Mouse (Mus musculus) kidney, embryonic 14.5 days (tissue): ENCODE results near the gene Naglu. TPM values are rescaled to one million over a fixed set of nuclear protein-coding genes. Genes with fewer than 3 reads are reported as not detected.
"Not testable (repeated sequence)": the region's sequence is repeated elsewhere in the genome, so short reads cannot be mapped to it uniquely, and the experiment has no call there.

ENCODE experiments used
- ATAC-seq: fragments of 200-750 bp; cut with Nextera tagmentation; 2 replicates; pipeline ENCODE4 v1.8.0; 2017; ENCODE audit warnings: moderate number of reproducible peaks, mild to moderate bottlenecking, moderate TSS enrichment, moderate library complexity; ENCODE audit not compliant: low FRiP score, low TSS enrichment
- H3K27ac ChIP-seq: fragments of 300-500 bp; sonication (generic); 2 replicates; pipeline ENCODE4 v1.5.1; 2014; ENCODE audit warnings: low read depth, mild to moderate bottlenecking, low read length, moderate library complexity, mixed read lengths
- H3K27me3 ChIP-seq: fragments of 300-500 bp; sonication (generic); 2 replicates; pipeline ENCODE4 v1.6.1; 2014; ENCODE audit warnings: mild to moderate bottlenecking, low read length; ENCODE audit not compliant: control insufficient read depth, insufficient read depth
- H3K36me3 ChIP-seq: fragments of 300-500 bp; sonication (generic); 2 replicates; pipeline ENCODE4 v1.6.1; 2014; ENCODE audit warnings: low read length, mixed read lengths; ENCODE audit not compliant: control insufficient read depth, insufficient read depth
- H3K4me1 ChIP-seq: fragments of 300-500 bp; sonication (generic); 2 replicates; pipeline ENCODE4 v1.6.1; 2014; ENCODE audit warnings: low read length, mixed read lengths; ENCODE audit not compliant: control insufficient read depth, insufficient read depth
- H3K4me2 ChIP-seq: fragments of 300-500 bp; sonication (generic); replicated peaks from 2 replicates; pipeline ENCODE4 v1.6.1; 2014; ENCODE audit warnings: low read depth, mild to moderate bottlenecking, low read length
- H3K4me3 ChIP-seq: fragments of 300-500 bp; sonication (generic); 2 replicates; pipeline ENCODE4 v1.5.1; 2014; ENCODE audit warnings: mild to moderate bottlenecking, low read length
- H3K9ac ChIP-seq: fragments of 300-500 bp; sonication (generic); 2 replicates; pipeline ENCODE4 v1.6.1; 2014; ENCODE audit warnings: low read depth, mild to moderate bottlenecking, low read length, moderate library complexity
- H3K9me3 ChIP-seq: fragments of 300-500 bp; sonication (generic); 2 replicates; pipeline ENCODE4 v1.6.1; 2016; ENCODE audit warnings: low read length; ENCODE audit not compliant: control insufficient read depth
- WGBS: fragments of 180-500 bp; shearing (Covaris S2); extraction: QIAGEN DNeasy Blood & Tissue Kit; methylation state at CpG from one replicate; pipeline ENCODE4 v1.1.7; 2014; 5-methylcytosine and 5-hydroxymethylcytosine counted together
- microRNA-seq: library from miRNA; unstranded; fragments of <30 nt; microRNA quantifications from one replicate; pipeline ENCODE4, GENCODE M21; 2016
- polyA plus RNA-seq: library from polyadenylated mRNA; unstranded; fragments of >200 nt; fragmentation: Nextera tagmentation; extraction: Ambion mirVana; gene quantifications from 2 replicates; pipeline ENCODE4 v1.2.1, GENCODE M21; 2014

Naglu gene
- polyA plus RNA-seq, 1 experiment from 2014 or later: 11.5 TPM

- Histone ChIP-seq H3K27me3 (no peaks in the 10 kb centered on the region), H3K4me1 (peaks cover 19% of the 10 kb centered on the region), H3K27ac (peak overlapping the region; percentile 81), H3K9me3 (no peaks in the 10 kb centered on the region), H3K36me3 (peaks cover 26% of the 10 kb centered on the region; the same call in 1 of the 2 replicates), H3K4me3 (peak overlapping the region; percentile 89), H3K9ac (peak overlapping the region; percentile 91), H3K4me2 (peak overlapping the region; percentile 70)
- WGBS: under 1% methylated on average over 39 of the region's 39 CpGs
- ATAC-seq: peak; percentile 78; the same call in 1 of the 2 replicates
These were observed 49.4 kb downstream of the Naglu start for GRCm38 (mm10) chr11:101119131-101119760.

- peaks cover 29% of the 10 kb centered on the region; the same call in 1 of the 2 replicates for H3K36me3 ChIP-seq
- peak within 1 kb of the TSS; percentile 97 for H3K4me2 ChIP-seq
- peaks cover 19% of the 10 kb centered on the region for H3K4me1 ChIP-seq
- no peaks in the 10 kb centered on the region for H3K27me3 ChIP-seq
- peak within 1 kb of the TSS; percentile 91 for H3K9ac ChIP-seq
- ATAC-seq: peak; percentile 95
- under 1% methylated on average over 61 of the region's 61 CpGs for WGBS
- peak within 1 kb of the TSS; percentile 89 for H3K4me3 ChIP-seq
- no peaks in the 10 kb centered on the region for H3K9me3 ChIP-seq
- H3K27ac ChIP-seq: peak within 1 kb of the TSS; percentile 89
These were observed 50.1 kb downstream of the Naglu start, which contains the start of the genes Retreg3 and Tubg1 for GRCm38 (mm10) chr11:101119761-101120544. Gene Retreg3, minus strand, starts transcription at chr11:101119893. Gene Tubg1, plus strand, starts transcription at chr11:101119938.

- peak overlapping the region; percentile 89 for H3K27ac ChIP-seq
- no peaks in the 10 kb centered on the region for H3K9me3 ChIP-seq
- H3K4me3 ChIP-seq: peak overlapping the region; percentile 89
- peak overlapping the region; percentile 86 for H3K9ac ChIP-seq
- peaks cover 34% of the 10 kb centered on the region; the same call in 1 of the 2 replicates for H3K36me3 ChIP-seq
- ATAC-seq: no peak
- H3K27me3 ChIP-seq: no peaks in the 10 kb centered on the region
- H3K4me2 ChIP-seq: peak overlapping the region; percentile 97
- 23% methylated on average over 19 of the region's 19 CpGs for WGBS
- H3K4me1 ChIP-seq: peaks cover 18% of the 10 kb centered on the region
These were observed 50.9 kb downstream of the Naglu start for GRCm38 (mm10) chr11:101120545-101121188.

GRCm38 (mm10) chr11:101124494-101124893 lies 54.7 kb downstream of the Naglu start:
- H3K4me2 ChIP-seq, H3K27ac ChIP-seq, ATAC-seq, H3K4me3 ChIP-seq, H3K4me1 ChIP-seq, H3K9me3 ChIP-seq, H3K27me3 ChIP-seq, H3K9ac ChIP-seq: not testable (repeated sequence)
- peaks cover 39% of the 10 kb centered on the region for H3K36me3 ChIP-seq
- WGBS: 90% methylated on average over 8 of the region's 8 CpGs

GRCm38 (mm10) chr11:101125008-101125407 lies 55.2 kb downstream of the Naglu start:
- not testable (repeated sequence) for H3K4me3 ChIP-seq, H3K27ac ChIP-seq, H3K27me3 ChIP-seq, H3K9ac ChIP-seq, H3K4me2 ChIP-seq, H3K4me1 ChIP-seq, ATAC-seq, H3K9me3 ChIP-seq
- WGBS: 98% methylated on average over 5 of the region's 9 CpGs
- H3K36me3 ChIP-seq: peaks cover 39% of the 10 kb centered on the region

GRCm38 (mm10) chr11:101127075-101127474 lies 57.3 kb downstream of the Naglu start:
- peaks cover 39% of the 10 kb centered on the region for H3K36me3 ChIP-seq
- no peak overlapping the region for H3K27ac ChIP-seq
- no peak overlapping the region for H3K9ac ChIP-seq
- no peak for ATAC-seq
- H3K27me3 ChIP-seq: no peaks in the 10 kb centered on the region
- H3K4me1 ChIP-seq: no peaks in the 10 kb centered on the region
- 76% methylated on average over 1 of the region's 1 CpGs for WGBS
- peaks cover 5% of the 10 kb centered on the region; the same call in 1 of the 2 replicates for H3K9me3 ChIP-seq
- no peak overlapping the region for H3K4me2 ChIP-seq
- H3K4me3 ChIP-seq: no peak overlapping the region

Small RNAs within 50 kb of the gene (microRNA-seq; reads per million reads assigned to microRNA genes)
- gene Mir6928: 0.84 reads per million

Other genes with a start within 250 kb of the Naglu start
- gene Stat5b, start 219.3 kb upstream of the Naglu start, polyA plus RNA-seq: 12.7 and 19.8 TPM in 2 replicates
- gene Stat5a, start 210.7 kb upstream of the Naglu start, polyA plus RNA-seq: 2.0 and 3.0 TPM in 2 replicates
- gene Stat3, start 130.5 kb upstream of the Naglu start, polyA plus RNA-seq: 25.3 and 40.0 TPM in 2 replicates
- gene Cavin1, start 99.1 kb upstream of the Naglu start, polyA plus RNA-seq: 40.7 and 45.1 TPM in 2 replicates
- gene Atp6v0a1, start 60.6 kb upstream of the Naglu start, polyA plus RNA-seq: 29.2 and 38.8 TPM in 2 replicates
- 0.16 TPM in 1 of 2 replicates, not detected in the other for gene Hsd17b1, start 8.4 kb downstream of the Naglu start, polyA plus RNA-seq
- gene Coasy, start 12.6 kb downstream of the Naglu start, polyA plus RNA-seq: 42.0 and 44.9 TPM in 2 replicates
- gene Mlx, start 17.3 kb downstream of the Naglu start, polyA plus RNA-seq: 39.7 and 48.7 TPM in 2 replicates
- gene Psmc3ip, start 25.4 kb downstream of the Naglu start, polyA plus RNA-seq: 52.0 and 61.8 TPM in 2 replicates
- gene Retreg3, start 49.9 kb downstream of the Naglu start, polyA plus RNA-seq: 10.5 and 14.0 TPM in 2 replicates
- 81.9 and 95.4 TPM in 2 replicates for gene Tubg1, start 49.9 kb downstream of the Naglu start, polyA plus RNA-seq
- 3.7 and 4.5 TPM in 2 replicates for gene Tubg2, start 85.9 kb downstream of the Naglu start, polyA plus RNA-seq
- 1.7 and 2.1 TPM in 2 replicates for gene Cntnap1, start 100.5 kb downstream of the Naglu start, polyA plus RNA-seq
- 17.0 and 17.9 TPM in 2 replicates for gene Plekhh3, start 101.3 kb downstream of the Naglu start, polyA plus RNA-seq
- gene Ccr10, start 105.4 kb downstream of the Naglu start, polyA plus RNA-seq: 0.24 and 0.51 TPM in 2 replicates
- gene Ezh1, start 156.5 kb downstream of the Naglu start, polyA plus RNA-seq: 18.2 and 27.4 TPM in 2 replicates
- 248 and 275 TPM in 2 replicates for gene Ramp2, start 176.0 kb downstream of the Naglu start, polyA plus RNA-seq
- gene Vps25, start 183.7 kb downstream of the Naglu start, polyA plus RNA-seq: 154 and 160 TPM in 2 replicates
- gene Wnk4, start 190.6 kb downstream of the Naglu start, polyA plus RNA-seq: 18.9 and 28.1 TPM in 2 replicates
- gene Cntd1, start 209.0 kb downstream of the Naglu start, polyA plus RNA-seq: 1.2 and 1.7 TPM in 2 replicates
- 204 and 207 TPM in 2 replicates for gene Coa3, start 209.1 kb downstream of the Naglu start, polyA plus RNA-seq
- 112 and 164 TPM in 2 replicates for gene Becn1, start 232.3 kb downstream of the Naglu start, polyA plus RNA-seq
- gene Psme3, start 246.2 kb downstream of the Naglu start, polyA plus RNA-seq: 113 and 130 TPM in 2 replicates